Mouse (Mus musculus): ENCODE measurements around the gene Tnfrsf11a. TPM values are rescaled to one million over a fixed set of nuclear protein-coding genes. Genes with fewer than 3 reads are reported as not detected.
"Not testable (repeated sequence)": the region's sequence is repeated elsewhere in the genome, so short reads cannot be mapped to it uniquely, and the experiment has no call there.

The Tnfrsf11a gene
- polyA plus RNA-seq, 1 experiment from 2014 or later: 1.0 TPM

DNA sequence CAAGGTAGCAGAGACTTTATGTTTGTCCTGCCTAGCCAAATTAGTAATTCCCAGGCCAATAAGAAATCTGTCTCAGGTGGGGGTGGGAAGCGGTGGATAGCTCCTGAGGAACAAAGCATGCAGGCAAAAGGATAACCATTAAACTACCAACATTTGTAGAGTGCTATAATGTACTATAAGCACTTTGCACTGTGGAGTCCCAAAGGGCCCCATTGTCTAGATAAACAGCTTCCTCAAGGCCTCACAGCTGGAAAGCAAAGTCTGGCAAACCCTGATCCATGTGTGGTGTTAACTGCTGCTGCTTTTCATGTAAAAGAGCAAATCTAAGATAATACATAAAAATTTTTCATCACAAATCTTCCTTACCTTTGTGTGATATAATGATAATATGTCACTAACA, 27.6 kb upstream of the Tnfrsf11a start:
- no peaks in the 10 kb centered on the region for H3K4me1 ChIP-seq (replicated peaks; ENCODE audit: control insufficient read depth, insufficient read depth, low read length)
- 97% methylated on average over 1 of the region's 1 CpGs for WGBS
- H3K9me3 ChIP-seq (ENCODE audit: control insufficient read depth, low read length): no peaks in the 10 kb centered on the region
- no peaks in the 10 kb centered on the region for H3K27me3 ChIP-seq (ENCODE audit: control insufficient read depth, insufficient read depth, low read length)
- no peak overlapping the region for H3K9ac ChIP-seq
- H3K36me3 ChIP-seq (replicated peaks; ENCODE audit: control insufficient read depth, insufficient read depth): peaks cover 62% of the 10 kb centered on the region
- H3K27ac ChIP-seq: no peak overlapping the region
- ATAC-seq (ENCODE audit: low FRiP score) (no peak), DNase-seq (ENCODE audit: low spot score) (no peak)
- no peak overlapping the region for H3K4me3 ChIP-seq (replicated peaks; ENCODE audit: low read length)
- H3K4me2 ChIP-seq (replicated peaks): no peak overlapping the region

DNA sequence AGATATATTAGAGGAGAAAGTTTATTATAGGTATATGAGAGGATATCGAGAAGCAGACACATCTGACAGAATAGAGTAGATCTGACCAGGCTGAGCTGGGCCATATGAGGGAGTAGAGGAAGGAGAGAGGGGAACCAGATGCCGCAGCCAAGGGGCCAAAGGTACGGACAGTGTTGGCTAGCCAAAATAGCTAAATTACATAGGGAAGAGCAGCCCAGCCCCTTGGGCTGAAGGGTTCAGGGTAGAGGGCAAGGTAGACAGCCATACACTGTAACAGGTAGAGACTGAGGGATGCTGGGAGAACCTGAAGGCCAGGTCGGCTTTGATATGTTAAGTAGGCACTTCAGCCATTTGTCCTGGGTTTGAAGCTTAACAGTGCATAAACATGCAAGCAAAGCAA, 21.7 kb upstream of the Tnfrsf11a start:
- Histone ChIP-seq H3K4me3 (replicated peaks; ENCODE audit: low read length) (no peak overlapping the region), H3K36me3 (replicated peaks; ENCODE audit: control insufficient read depth, insufficient read depth) (peaks cover 13% of the 10 kb centered on the region), H3K9ac (no peak overlapping the region), H3K9me3 (ENCODE audit: control insufficient read depth, low read length) (peaks cover 6% of the 10 kb centered on the region; the same call in 1 of the 2 replicates), H3K27ac (no peak overlapping the region), H3K4me2 (replicated peaks) (no peak overlapping the region), H3K4me1 (replicated peaks; ENCODE audit: control insufficient read depth, insufficient read depth, low read length) (no peaks in the 10 kb centered on the region), H3K27me3 (ENCODE audit: control insufficient read depth, insufficient read depth, low read length) (no peaks in the 10 kb centered on the region)
- WGBS: 91% methylated on average over 4 of the region's 4 CpGs
- ATAC-seq (ENCODE audit: low FRiP score): no peak
- DNase-seq (ENCODE audit: low spot score): no peak

DNA sequence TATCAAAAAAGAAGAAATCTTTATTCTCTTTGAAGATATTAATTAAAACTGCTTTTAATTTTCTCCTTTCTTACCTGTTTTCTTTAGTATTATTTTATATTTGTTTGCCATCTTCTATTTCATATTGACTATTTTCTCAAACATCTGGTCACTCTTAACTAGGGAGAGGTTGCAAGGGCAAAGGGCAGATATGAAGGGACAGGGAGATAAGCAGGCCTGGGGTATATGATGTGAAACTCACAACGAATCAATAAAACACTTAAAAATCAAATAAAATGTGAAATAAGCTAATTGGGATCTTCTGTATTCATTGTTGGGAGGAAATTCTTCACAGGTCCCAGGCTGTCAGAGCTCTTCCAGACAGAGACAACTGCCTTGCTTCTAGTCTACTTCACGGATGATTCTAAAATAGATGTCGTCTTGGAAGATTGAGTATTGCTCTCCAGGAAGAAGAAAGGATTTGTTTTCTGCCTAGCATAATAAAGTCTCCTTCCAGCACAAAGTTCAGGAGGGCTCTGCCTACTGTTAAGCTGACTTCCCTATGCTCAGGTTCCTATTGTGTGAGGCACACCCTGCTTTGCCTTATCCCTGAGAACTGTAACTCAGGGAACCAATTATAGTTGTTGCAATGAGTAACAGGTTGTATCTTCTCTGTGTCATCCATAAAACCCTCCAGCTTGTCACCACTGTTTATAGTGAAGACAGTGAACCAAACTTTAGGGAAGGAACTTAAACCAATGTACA, 20.9 kb upstream of the Tnfrsf11a start:
- DNase-seq (ENCODE audit: low spot score): no peak
- Histone ChIP-seq H3K27ac (no peak overlapping the region), H3K4me2 (replicated peaks) (no peak overlapping the region), H3K9ac (no peak overlapping the region), H3K4me3 (replicated peaks; ENCODE audit: low read length) (no peak overlapping the region), H3K36me3 (replicated peaks; ENCODE audit: control insufficient read depth, insufficient read depth) (peaks cover 6% of the 10 kb centered on the region), H3K4me1 (replicated peaks; ENCODE audit: control insufficient read depth, insufficient read depth, low read length) (no peaks in the 10 kb centered on the region), H3K27me3 (ENCODE audit: control insufficient read depth, insufficient read depth, low read length) (no peaks in the 10 kb centered on the region), H3K9me3 (ENCODE audit: control insufficient read depth, low read length) (peaks cover 6% of the 10 kb centered on the region; the same call in 1 of the 2 replicates)
- no peak for ATAC-seq (ENCODE audit: low FRiP score)
- WGBS: 85% methylated on average over 3 of the region's 3 CpGs

DNA sequence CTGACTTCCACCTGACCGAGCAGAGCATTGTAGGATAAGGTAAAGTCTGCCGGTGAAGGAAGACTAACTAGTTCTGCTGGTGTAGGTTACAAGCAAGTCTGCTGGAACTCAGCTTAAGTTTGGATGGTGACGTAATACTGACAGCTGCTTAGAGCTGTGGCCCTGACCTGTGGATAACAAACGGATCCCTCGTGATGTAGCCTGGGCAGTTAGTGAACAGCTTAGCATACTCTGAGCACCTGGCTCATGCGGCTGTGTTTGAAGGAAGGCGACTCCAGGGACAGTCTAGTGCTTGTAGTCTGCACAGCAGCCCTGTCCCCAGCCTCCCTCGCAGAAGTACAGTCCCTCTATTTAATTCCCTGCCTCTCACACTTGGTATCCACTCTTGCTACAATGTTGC, 14.9 kb upstream of the Tnfrsf11a start:
- H3K27me3 ChIP-seq (ENCODE audit: control insufficient read depth, insufficient read depth, low read length): no peaks in the 10 kb centered on the region
- no peak overlapping the region for H3K4me3 ChIP-seq (replicated peaks; ENCODE audit: low read length)
- no peaks in the 10 kb centered on the region for H3K36me3 ChIP-seq (replicated peaks; ENCODE audit: control insufficient read depth, insufficient read depth)
- no peak for ATAC-seq (ENCODE audit: low FRiP score)
- no peak overlapping the region for H3K9ac ChIP-seq
- 82% methylated on average over 8 of the region's 8 CpGs for WGBS
- H3K27ac ChIP-seq: no peak overlapping the region
- H3K9me3 ChIP-seq (ENCODE audit: control insufficient read depth, low read length): peaks cover 6% of the 10 kb centered on the region; the same call in 1 of the 2 replicates
- no peaks in the 10 kb centered on the region for H3K4me1 ChIP-seq (replicated peaks; ENCODE audit: control insufficient read depth, insufficient read depth, low read length)
- no peak overlapping the region for H3K4me2 ChIP-seq (replicated peaks)
- DNase-seq (ENCODE audit: low spot score): no peak

DNA sequence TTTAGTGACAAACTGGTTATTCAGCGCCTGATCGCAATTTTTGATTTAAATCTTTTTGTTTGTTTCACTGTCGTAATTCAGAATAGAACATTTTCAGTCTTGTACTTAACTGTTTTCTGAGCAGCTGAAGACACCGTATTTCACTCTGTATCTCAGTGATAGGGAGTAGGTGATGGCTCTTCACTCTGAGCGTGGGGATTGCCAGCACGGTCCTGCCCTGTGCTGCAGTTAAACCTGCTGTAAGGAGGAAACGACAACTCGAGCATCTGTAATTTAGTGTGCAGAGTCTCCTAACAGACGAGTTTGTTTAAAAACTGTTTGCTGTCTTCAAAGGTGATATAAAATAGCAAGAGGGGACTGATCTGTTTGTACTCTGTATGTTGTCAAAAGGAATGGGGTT, 14.4 kb upstream of the Tnfrsf11a start:
- not testable (repeated sequence) for H3K4me2 ChIP-seq (replicated peaks); H3K27ac ChIP-seq
- WGBS: 83% methylated on average over 9 of the region's 9 CpGs

DNA sequence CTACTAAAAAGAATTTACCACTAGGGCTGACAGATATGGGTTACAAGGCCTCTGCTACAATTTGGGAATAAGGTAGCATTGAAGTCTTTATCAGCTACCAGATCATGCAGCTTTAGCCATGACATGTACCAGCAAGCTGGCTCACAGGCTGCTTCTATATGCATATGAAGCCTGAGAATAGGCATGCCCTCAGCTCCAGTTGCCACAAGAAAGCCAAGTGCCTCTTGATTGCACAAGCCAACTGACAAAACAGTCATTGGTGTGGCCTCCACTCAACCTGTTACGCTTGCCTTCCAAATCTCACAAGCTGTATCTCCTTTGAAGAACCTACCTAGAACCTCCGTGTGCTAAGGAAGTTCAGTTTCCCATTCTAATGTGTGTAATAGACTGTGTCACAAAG, 12.1 kb upstream of the Tnfrsf11a start:
- Histone ChIP-seq H3K9ac (no peak overlapping the region), H3K36me3 (replicated peaks; ENCODE audit: control insufficient read depth, insufficient read depth) (no peaks in the 10 kb centered on the region), H3K27ac (no peak overlapping the region), H3K27me3 (ENCODE audit: control insufficient read depth, insufficient read depth, low read length) (no peaks in the 10 kb centered on the region), H3K4me1 (replicated peaks; ENCODE audit: control insufficient read depth, insufficient read depth, low read length) (no peaks in the 10 kb centered on the region), H3K9me3 (ENCODE audit: control insufficient read depth, low read length) (peaks cover 2% of the 10 kb centered on the region; the same call in 1 of the 2 replicates), H3K4me3 (replicated peaks; ENCODE audit: low read length) (no peak overlapping the region), H3K4me2 (replicated peaks) (no peak overlapping the region)
- ATAC-seq (ENCODE audit: low FRiP score): no peak
- no peak for DNase-seq (ENCODE audit: low spot score)
- WGBS: 95% methylated on average over 2 of the region's 2 CpGs

More for the DNA sequence above, 14.4 kb upstream of the Tnfrsf11a start:
- H3K9me3 ChIP-seq (ENCODE audit: control insufficient read depth, low read length); H3K4me3 ChIP-seq (replicated peaks; ENCODE audit: low read length); DNase-seq (ENCODE audit: low spot score); H3K4me1 ChIP-seq (replicated peaks; ENCODE audit: control insufficient read depth, insufficient read depth, low read length); H3K27me3 ChIP-seq (ENCODE audit: control insufficient read depth, insufficient read depth, low read length); H3K9ac ChIP-seq; ATAC-seq (ENCODE audit: low FRiP score); H3K36me3 ChIP-seq (replicated peaks; ENCODE audit: control insufficient read depth, insufficient read depth): not testable (repeated sequence)

- Histone ChIP-seq H3K9me3 (ENCODE audit: control insufficient read depth, low read length) (no peaks in the 10 kb centered on the region), H3K27ac (no peak overlapping the region), H3K9ac (no peak overlapping the region), H3K4me1 (replicated peaks; ENCODE audit: control insufficient read depth, insufficient read depth, low read length) (no peaks in the 10 kb centered on the region), H3K4me2 (replicated peaks) (no peak overlapping the region), H3K36me3 (replicated peaks; ENCODE audit: control insufficient read depth, insufficient read depth) (no peaks in the 10 kb centered on the region), H3K4me3 (replicated peaks; ENCODE audit: low read length) (no peak overlapping the region), H3K27me3 (ENCODE audit: control insufficient read depth, insufficient read depth, low read length) (no peaks in the 10 kb centered on the region)
- DNase-seq (ENCODE audit: low spot score) (no peak), ATAC-seq (ENCODE audit: low FRiP score) (no peak)
- WGBS: 81% methylated on average over 2 of the region's 2 CpGs
These were observed 9.8 kb upstream of the Tnfrsf11a start for GRCm38 (mm10) chr1:105770685-105771084.

- no peak overlapping the region for H3K4me3 ChIP-seq (replicated peaks; ENCODE audit: low read length)
- ATAC-seq (ENCODE audit: low FRiP score) (no peak), DNase-seq (ENCODE audit: low spot score) (no peak)
- H3K4me2 ChIP-seq (replicated peaks): no peak overlapping the region
- H3K9ac ChIP-seq: no peak overlapping the region
- peaks cover 17% of the 10 kb centered on the region for H3K27me3 ChIP-seq (ENCODE audit: control insufficient read depth, insufficient read depth, low read length)
- H3K9me3 ChIP-seq (ENCODE audit: control insufficient read depth, low read length): no peaks in the 10 kb centered on the region
- WGBS: 95% methylated on average over 4 of the region's 4 CpGs
- H3K36me3 ChIP-seq (replicated peaks; ENCODE audit: control insufficient read depth, insufficient read depth): no peaks in the 10 kb centered on the region
- H3K4me1 ChIP-seq (replicated peaks; ENCODE audit: control insufficient read depth, insufficient read depth, low read length): peaks cover 5% of the 10 kb centered on the region; the same call in 1 of the 2 replicates
- H3K27ac ChIP-seq: no peak overlapping the region
These were observed 4.1 kb upstream of the Tnfrsf11a start for GRCm38 (mm10) chr1:105776426-105776825.

GRCm38 (mm10) chr1:105780079-105780456, 450 bp upstream of the Tnfrsf11a start:
- peaks cover 5% of the 10 kb centered on the region; the same call in 1 of the 2 replicates for H3K4me1 ChIP-seq (replicated peaks; ENCODE audit: control insufficient read depth, insufficient read depth, low read length)
- H3K4me2 ChIP-seq (replicated peaks): peak overlapping the region; percentile 98
- H3K27ac ChIP-seq: no peak overlapping the region
- no peaks in the 10 kb centered on the region for H3K9me3 ChIP-seq (ENCODE audit: control insufficient read depth, low read length)
- DNase-seq (ENCODE audit: low spot score) (no peak), ATAC-seq (ENCODE audit: low FRiP score) (no peak)
- peak overlapping the region; percentile 59 for H3K4me3 ChIP-seq (replicated peaks; ENCODE audit: low read length)
- H3K9ac ChIP-seq: peak overlapping the region; percentile 79
- H3K27me3 ChIP-seq (ENCODE audit: control insufficient read depth, insufficient read depth, low read length): peaks cover 28% of the 10 kb centered on the region
- WGBS: 39% methylated on average over 12 of the region's 12 CpGs
- H3K36me3 ChIP-seq (replicated peaks; ENCODE audit: control insufficient read depth, insufficient read depth): no peaks in the 10 kb centered on the region

Data from hindbrain, embryonic 14.5 days (tissue).